ENCODE assay signal across 6 mouse cellular contexts in genomic region chr1:37523548-37523947, GRCm38 (mm10). TPM values are rescaled to one million over a fixed set of nuclear protein-coding genes. Genes with fewer than 3 reads are reported as not detected.
DNase-seq lines count a peak whose midpoint lies in the region; ATAC-seq and TF ChIP-seq lines count a peak whose summit lies in the region.
"Not testable (repeated sequence)": the region's sequence is repeated elsewhere in the genome, so short reads cannot be mapped to it uniquely, and the experiment has no call there.

No protein-coding gene starts in this region.

- not testable (repeated sequence) for TF ChIP-seq CTCF in gastrocnemius, adult 2 months (IDR thresholded peaks at IDR 0.05); intestine, postnatal 0 days (IDR thresholded peaks at IDR 0.05; ENCODE audit: low read depth); lung, postnatal 0 days (IDR thresholded peaks at IDR 0.05)

- intact Hi-C loops in gastrocnemius, adult 2 months (cut with DNase I), result not testable (repeated sequence)

- H3K27me3 ChIP-seq in intestine, postnatal 0 days (replicated peaks; ENCODE audit: control insufficient read depth, insufficient read depth, low read length); lung, postnatal 0 days (replicated peaks; ENCODE audit: insufficient read depth, low read length); stomach, embryonic 15.5 days (replicated peaks): not testable (repeated sequence)

- ATAC-seq in intestine, postnatal 0 days, result 0 out of 2 replicates have a peak, but pooled peaks have one; percentile 9
- ATAC-seq in lung, postnatal 0 days, result peak; percentile 19; the same call in 1 of the 2 replicates
- ATAC-seq in stomach, embryonic 15.5 days (ENCODE audit: insufficient read depth, low FRiP score, low read depth), result not testable (repeated sequence)

- H3K9ac ChIP-seq in intestine, postnatal 0 days (ENCODE audit: low read depth, low read length); lung, postnatal 0 days (replicated peaks; ENCODE audit: low read depth); stomach, embryonic 15.5 days: not testable (repeated sequence)

- not testable (repeated sequence) for H3K36me3 ChIP-seq in intestine, postnatal 0 days (ENCODE audit: control insufficient read depth, insufficient read depth); lung, postnatal 0 days (ENCODE audit: insufficient read depth, low read length); stomach, embryonic 15.5 days

- H3K9me3 ChIP-seq in intestine, postnatal 0 days (ENCODE audit: control insufficient read depth); lung, postnatal 0 days (ENCODE audit: low read length); stomach, embryonic 15.5 days: not testable (repeated sequence)

- 0 out of 2 replicates have a peak overlapping the region, but pooled peaks have one; percentile 16 for H3K27ac ChIP-seq in gastrocnemius, adult 2 months
- peak overlapping the region; percentile 90 for H3K27ac ChIP-seq in intestine, postnatal 0 days (ENCODE audit: low read depth, low read length)
- H3K27ac ChIP-seq in lung, postnatal 0 days (ENCODE audit: low read length), result peak overlapping the region; percentile 15; the same call in 1 of the 2 replicates
- H3K27ac ChIP-seq in stomach, embryonic 15.5 days, result 0 out of 2 replicates have a peak overlapping the region, but pooled peaks have one; percentile 16

- peaks cover 14% of the 10 kb centered on the region; the same call in 1 of the 2 replicates for H3K4me1 ChIP-seq in intestine, postnatal 0 days (replicated peaks; ENCODE audit: control insufficient read depth, insufficient read depth, low read length)
- not testable (repeated sequence) for H3K4me1 ChIP-seq in lung, postnatal 0 days (ENCODE audit: insufficient read depth, low read depth, low read length); stomach, embryonic 15.5 days

- not testable (repeated sequence) for DNase-seq in gastrocnemius, adult 2 months; lung, postnatal 0 days (ENCODE audit: low spot score)
- DNase-seq in kidney, adult 9 months, result peak; percentile 70
- peak; percentile 42 to 77 for DNase-seq in kidney, postnatal 36 days

- H3K4me2 ChIP-seq in intestine, postnatal 0 days (replicated peaks; ENCODE audit: low read depth), result 0 out of 2 replicates have a peak overlapping the region, but pooled peaks have one; percentile 17
- not testable (repeated sequence) for H3K4me2 ChIP-seq in lung, postnatal 0 days (replicated peaks; ENCODE audit: low read depth, low read length); stomach, embryonic 15.5 days

- not testable (repeated sequence) for H3K4me3 ChIP-seq in gastrocnemius, adult 2 months; intestine, postnatal 0 days (ENCODE audit: low read depth, low read length); lung, postnatal 0 days (ENCODE audit: low read depth, low read length); stomach, embryonic 15.5 days (replicated peaks)

- 56% methylated on average over 3 of the region's 3 CpGs for WGBS in intestine, postnatal 0 days
- WGBS in lung, postnatal 0 days, result 69% methylated on average over 3 of the region's 3 CpGs
- 85% methylated on average over 3 of the region's 3 CpGs for WGBS in stomach, embryonic 15.5 days

- not testable (repeated sequence) for TF ChIP-seq EP300 in lung, postnatal 0 days (IDR thresholded peaks at IDR 0.05)

RNA-seq across cellular contexts. Expression of gene Mgat4a, which starts 17.3 kb away (rescaled TPM):
- 1 to 10 TPM; 2.8 to 8.4 TPM for total RNA-seq in gastrocnemius, adult 2 months (2021)
- polyA plus RNA-seq in intestine, postnatal 0 days (2015; fragmentation: Nextera tagmentation; extraction: Ambion mirVana), result 59.1 and 64.0 TPM in 2 replicates
- 5.4 and 6.0 TPM in 2 replicates for polyA plus RNA-seq in lung, postnatal 0 days (2015; fragmentation: Nextera tagmentation; extraction: Ambion mirVana)
- 27.6 and 32.3 TPM in 2 replicates for polyA plus RNA-seq in stomach, embryonic 15.5 days (2015; fragmentation: Nextera tagmentation; extraction: Ambion mirVana)

Comparison
In these comparisons a context has a peak if more than half of its experiments do, and no peak if none do; other contexts are left out.
1. H3K27ac ChIP-seq: peak in every context shown above with its lines; median percentile 90 in intestine, postnatal 0 days; 16 in gastrocnemius, adult 2 months; 16 in stomach, embryonic 15.5 days; 15 in lung, postnatal 0 days.